Mouse (Mus musculus): Measurements from ENCODE around the gene Olfr490.

Olfr490 gene

DNA sequence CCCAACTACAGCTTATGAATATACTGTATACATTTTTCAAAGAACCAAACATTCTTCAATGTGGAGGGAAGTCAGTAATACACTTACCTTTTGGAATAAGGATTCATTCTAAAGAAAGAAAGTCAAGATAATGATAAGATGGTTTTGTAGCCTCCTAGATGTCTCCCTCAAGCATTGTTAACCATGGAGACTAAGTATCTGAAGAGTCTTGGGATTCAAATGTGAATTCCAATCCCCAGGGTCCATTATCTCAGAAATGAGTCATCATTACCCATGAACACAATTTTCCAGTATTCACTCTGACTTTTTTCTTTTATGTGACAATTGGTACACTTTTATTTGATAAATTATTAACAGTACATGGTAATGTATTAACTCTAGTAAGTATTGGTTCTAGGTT, at the start of gene Olfr490:
Gene Olfr490, minus strand, starts transcription at position 101 of the 400 bp plus-strand sequence.
- DNase-seq (ENCODE audit: low read depth) = no peak

DNA sequence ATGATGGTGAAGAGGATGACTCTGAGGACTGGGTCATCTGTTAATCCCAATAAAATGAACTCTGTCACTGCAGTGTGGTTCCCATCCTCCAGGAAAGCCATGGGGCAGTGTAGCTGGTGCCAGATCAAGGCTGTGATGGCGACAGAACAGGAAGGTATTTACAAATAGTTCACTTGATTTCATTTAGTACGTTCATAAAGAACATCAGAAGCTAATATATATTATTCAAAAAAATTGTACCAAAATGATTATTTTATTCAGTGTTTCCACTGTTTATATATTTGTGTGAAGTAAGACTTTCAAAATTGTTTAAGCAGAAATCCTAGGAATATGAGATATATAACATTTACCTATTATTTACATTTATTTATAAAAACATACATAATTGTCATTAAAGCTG, 34.8 kb upstream of the Olfr490 start, which contains the start of gene Olfr492:
Gene Olfr492, minus strand, starts transcription at position 101 of the 400 bp plus-strand sequence.
- DNase-seq (ENCODE audit: low read depth) = no peak

DNA sequence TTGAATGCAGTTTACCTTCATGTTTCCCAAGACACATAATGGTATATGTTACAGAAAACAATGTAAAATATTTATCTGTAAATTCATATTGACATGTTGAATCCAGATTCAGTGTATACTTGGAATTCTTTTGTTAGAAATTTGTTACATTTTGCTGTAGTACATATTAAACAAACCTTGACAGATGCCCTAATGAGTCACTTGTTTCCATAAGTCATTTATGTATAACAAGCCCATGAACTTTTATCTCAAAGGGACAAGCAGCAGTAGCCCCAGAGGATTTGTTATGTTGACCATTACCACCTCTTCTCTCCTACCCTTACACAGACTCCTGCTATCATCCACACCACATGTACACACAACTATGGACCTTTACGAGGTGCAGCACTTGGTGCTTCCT, 24.4 kb upstream of the Olfr490 start, which contains the start of gene Olfr491:
Gene Olfr491, plus strand, starts transcription at position 301 of the 400 bp plus-strand sequence.
- no peak for DNase-seq (ENCODE audit: low read depth)

DNA sequence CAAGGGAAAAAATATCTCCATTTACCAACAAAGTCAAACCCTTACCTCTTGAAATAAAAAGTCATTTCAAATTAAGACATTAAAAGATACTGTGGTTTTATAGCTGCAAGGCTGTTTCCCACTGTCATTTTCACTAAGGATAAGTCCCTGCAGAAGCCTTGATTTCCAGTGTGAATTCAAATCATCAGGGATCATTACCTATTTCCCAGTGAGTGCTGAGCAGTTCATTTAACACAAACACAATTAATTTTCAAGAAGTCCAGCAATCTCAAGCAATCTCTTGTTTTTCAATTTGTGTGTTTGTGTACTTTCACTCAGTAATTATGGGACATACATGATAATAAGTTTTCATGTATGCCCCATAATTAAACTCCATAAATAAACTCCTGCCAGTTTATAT, 30.5 kb downstream of the Olfr490 start, which contains the start of gene Olfr488:
Gene Olfr488, minus strand, starts transcription at position 101 of the 400 bp plus-strand sequence.
- DNase-seq (ENCODE audit: low read depth) = no peak

All from c-Kit-positive CD71-negative TER-119-negative erythroid progenitor cells, embryonic 14.5 days (primary cell).